Mouse (Mus musculus) olfactory bulb, adult 2 months (tissue): ENCODE measurements around the gene Mlx.

Experiments used
- CTCF ChIP-seq: fragments of 200-500 bp; IDR thresholded peaks from 2 replicates; pipeline ENCODE4 v1.5.1; 2012; ENCODE audit warnings: low read depth, mild to moderate bottlenecking, low read length, moderate library complexity; ENCODE audit not compliant: insufficient read depth
- POLR2A ChIP-seq: fragments of 200-500 bp; IDR thresholded peaks from 2 replicates; pipeline ENCODE4 v1.6.1; 2012; ENCODE audit warnings: mild to moderate bottlenecking, low read depth, low read length, moderate library complexity; ENCODE audit not compliant: insufficient read depth

- TF ChIP-seq POLR2A (no peak), CTCF (no peak)
These were observed 35.5 kb upstream of the Mlx start for GRCm38 (mm10) chr11:101051617-101052016.
